Mouse (Mus musculus): Measurements from ENCODE around the gene Arrdc2.

The Arrdc2 gene

GRCm38 (mm10) chr8:70863956-70864711 is 24.6 kb upstream of the Arrdc2 start:
- DNase-seq: no peak

- no peak for DNase-seq
Observed at GRCm38 (mm10) chr8:70862824-70863641, 23.5 kb upstream of the Arrdc2 start, which contains the start of gene Kcnn1. Kcnn1 (minus strand) TSS chr8:70863258.

GRCm38 (mm10) chr8:70857516-70857915 is 18.0 kb upstream of the Arrdc2 start:
- DNase-seq: no peak

- DNase-seq: peak; percentile 85 to 90
Observed at GRCm38 (mm10) chr8:70856541-70857197, 17.1 kb upstream of the Arrdc2 start.

- no peak for DNase-seq
Observed at GRCm38 (mm10) chr8:70856028-70856427, 16.5 kb upstream of the Arrdc2 start.

- no peak for DNase-seq
Observed at GRCm38 (mm10) chr8:70853863-70854262, 14.3 kb upstream of the Arrdc2 start.

GRCm38 (mm10) chr8:70852595-70853231 is 13.2 kb upstream of the Arrdc2 start:
- no peak for DNase-seq

- DNase-seq: no peak
Observed at GRCm38 (mm10) chr8:70851837-70852236, 12.3 kb upstream of the Arrdc2 start.

- no peak for DNase-seq
Observed at GRCm38 (mm10) chr8:70850947-70851346, 11.4 kb upstream of the Arrdc2 start.

- no peak for DNase-seq
Observed at GRCm38 (mm10) chr8:70850132-70850845, 10.8 kb upstream of the Arrdc2 start.

GRCm38 (mm10) chr8:70849333-70849990 is 9.9 kb upstream of the Arrdc2 start:
- DNase-seq: no peak

GRCm38 (mm10) chr8:70846371-70847154 is 7.0 kb upstream of the Arrdc2 start:
- DNase-seq: no peak

- no peak for DNase-seq
Observed at GRCm38 (mm10) chr8:70845108-70845507, 5.6 kb upstream of the Arrdc2 start.

GRCm38 (mm10) chr8:70844523-70844922 is 5.0 kb upstream of the Arrdc2 start:
- DNase-seq: peak; percentile 90 to 96

- DNase-seq: no peak
Observed at GRCm38 (mm10) chr8:70843941-70844340, 4.4 kb upstream of the Arrdc2 start.

GRCm38 (mm10) chr8:70843214-70843773 is 3.8 kb upstream of the Arrdc2 start:
- no peak for DNase-seq

GRCm38 (mm10) chr8:70842484-70842883 is 3.0 kb upstream of the Arrdc2 start:
- DNase-seq: no peak

GRCm38 (mm10) chr8:70841147-70842072 is 1.9 kb upstream of the Arrdc2 start:
- peak; percentile 90 to 96 for DNase-seq

GRCm38 (mm10) chr8:70840590-70840989 is 1.1 kb upstream of the Arrdc2 start:
- DNase-seq: peak; percentile 78 to 87

Measured in kidney, postnatal 25 days (tissue).